Mouse (Mus musculus) frontal cortex, postnatal 25 days (tissue): ENCODE results near the gene Ptcd1.
A peak's percentile ranks its signal among the peaks of the same experiment; 100 is the strongest.
"Not testable (repeated sequence)": the region's sequence is repeated elsewhere in the genome, so short reads cannot be mapped to it uniquely, and the experiment has no call there.

ENCODE experiments used
- DNase-seq, 2 experiments: peaks; one replicate each; pipeline ENCODE4 v3.0.0; 2022; ENCODE audit warnings: low spot score in 2 of 2

The Ptcd1 gene

GRCm38 (mm10) chr5:145166536-145167305, at the start of gene Ptcd1, which contains the start of gene Cpsf4:
TSS of gene Ptcd1 (minus strand) at chr5:145167108.
TSS of gene Cpsf4 (plus strand) at chr5:145167213.
- DNase-seq = peak; percentile 98 to 100

GRCm38 (mm10) chr5:145214679-145215078, 47.8 kb upstream of the Ptcd1 start:
- no peak for DNase-seq

- DNase-seq = no peak
Observed at GRCm38 (mm10) chr5:145213505-145213904, 46.6 kb upstream of the Ptcd1 start.

GRCm38 (mm10) chr5:145212216-145212615, 45.3 kb upstream of the Ptcd1 start:
- DNase-seq = no peak

GRCm38 (mm10) chr5:145211340-145211739, 44.4 kb upstream of the Ptcd1 start:
- no peak for DNase-seq

GRCm38 (mm10) chr5:145208391-145208790, 41.5 kb upstream of the Ptcd1 start:
- DNase-seq = not testable (repeated sequence)

GRCm38 (mm10) chr5:145207954-145208353, 41.0 kb upstream of the Ptcd1 start:
- DNase-seq = no peak

- no peak for DNase-seq
Observed at GRCm38 (mm10) chr5:145207385-145207784, 40.5 kb upstream of the Ptcd1 start.

GRCm38 (mm10) chr5:145205041-145205440, 38.1 kb upstream of the Ptcd1 start:
- no peak for DNase-seq

GRCm38 (mm10) chr5:145203936-145204691, 37.2 kb upstream of the Ptcd1 start, which contains the start of gene Zkscan5:
TSS of gene Zkscan5 (plus strand) at chr5:145204562.
- DNase-seq = peak; percentile 94 to 98

GRCm38 (mm10) chr5:145202446-145202845, 35.5 kb upstream of the Ptcd1 start:
- no peak for DNase-seq

GRCm38 (mm10) chr5:145201321-145201991, 34.5 kb upstream of the Ptcd1 start, which contains the start of gene Zkscan14:
TSS of gene Zkscan14 (minus strand) at chr5:145201868.
- peak; percentile 38 to 50 for DNase-seq

GRCm38 (mm10) chr5:145200387-145200786, 33.5 kb upstream of the Ptcd1 start:
- DNase-seq = no peak

- DNase-seq = no peak
Observed at GRCm38 (mm10) chr5:145191962-145192361, 25.1 kb upstream of the Ptcd1 start, which contains the start of gene Atp5j2. TSS of gene Atp5j2 (minus strand) at chr5:145192062.

- DNase-seq = peak; percentile 79 to 84
Observed at GRCm38 (mm10) chr5:145190875-145191798, 24.2 kb upstream of the Ptcd1 start.

GRCm38 (mm10) chr5:145190373-145190772, 23.5 kb upstream of the Ptcd1 start:
- no peak for DNase-seq

GRCm38 (mm10) chr5:145189416-145189815, 22.5 kb upstream of the Ptcd1 start:
- no peak for DNase-seq

GRCm38 (mm10) chr5:145185244-145185643, 18.3 kb upstream of the Ptcd1 start:
- no peak for DNase-seq

GRCm38 (mm10) chr5:145178461-145178980, 11.6 kb upstream of the Ptcd1 start:
- DNase-seq = no peak

- no peak for DNase-seq
Observed at GRCm38 (mm10) chr5:145167306-145167661, 376 bp upstream of the Ptcd1 start.

- no peak for DNase-seq
Observed at GRCm38 (mm10) chr5:145165184-145165583, 1.7 kb downstream of the Ptcd1 start.
